Mouse (Mus musculus) limb, embryonic 13.5 days (tissue): ENCODE data around the gene Iqce. TPM values are rescaled to one million over a fixed set of nuclear protein-coding genes. Genes with fewer than 3 reads are reported as not detected.

Experiments
- ATAC-seq: fragments of 200-750 bp; cut with Nextera tagmentation; 2 replicates; pipeline ENCODE4 v1.8.0; 2017; ENCODE audit warnings: low read depth, moderate number of reproducible peaks, moderate TSS enrichment; ENCODE audit not compliant: low FRiP score
- H3K27ac ChIP-seq: fragments of 300-500 bp; sonication (generic); 2 replicates; pipeline ENCODE4 v1.5.1; 2015; ENCODE audit warnings: inconsistent platforms, mild to moderate bottlenecking, moderate library complexity
- H3K27me3 ChIP-seq: fragments of 300-500 bp; sonication (generic); 2 replicates; pipeline ENCODE4 v1.6.1; 2015; ENCODE audit warnings: mild to moderate bottlenecking, inconsistent platforms
- H3K36me3 ChIP-seq: fragments of 300-500 bp; sonication (generic); 2 replicates; pipeline ENCODE4 v1.6.1; 2015; ENCODE audit warnings: inconsistent platforms, mild to moderate bottlenecking, moderate library complexity
- H3K4me1 ChIP-seq: fragments of 300-500 bp; sonication (generic); 2 replicates; pipeline ENCODE4 v1.6.1; 2015; ENCODE audit warnings: inconsistent platforms
- H3K4me2 ChIP-seq: fragments of 300-500 bp; sonication (generic); replicated peaks from 2 replicates; pipeline ENCODE4 v1.6.1; 2015; ENCODE audit warnings: inconsistent platforms, mild to moderate bottlenecking, moderate library complexity
- H3K4me3 ChIP-seq: fragments of 300-500 bp; sonication (generic); 2 replicates; pipeline ENCODE4 v1.5.1; 2015; ENCODE audit warnings: moderate library complexity, mild to moderate bottlenecking, inconsistent platforms
- H3K9ac ChIP-seq: fragments of 300-500 bp; sonication (generic); 2 replicates; pipeline ENCODE4 v1.6.1; 2015; ENCODE audit warnings: mild to moderate bottlenecking, inconsistent platforms
- H3K9me3 ChIP-seq: fragments of 300-500 bp; sonication (generic); 2 replicates; pipeline ENCODE4 v1.6.1; 2016; ENCODE audit warnings: inconsistent platforms
- WGBS: fragments of 180-500 bp; shearing (Covaris S2); methylation state at CpG from one replicate; pipeline ENCODE4 v1.1.7; 2015; 5-methylcytosine and 5-hydroxymethylcytosine counted together
- polyA plus RNA-seq: library from polyadenylated mRNA; unstranded; fragments of >200 nt; fragmentation: Nextera tagmentation; extraction: Ambion mirVana; gene quantifications from 2 replicates; pipeline ENCODE4 v1.2.1, GENCODE M21; 2015

Iqce gene
- polyA plus RNA-seq, 1 experiment from 2014 or later: 25.2 TPM

DNA sequence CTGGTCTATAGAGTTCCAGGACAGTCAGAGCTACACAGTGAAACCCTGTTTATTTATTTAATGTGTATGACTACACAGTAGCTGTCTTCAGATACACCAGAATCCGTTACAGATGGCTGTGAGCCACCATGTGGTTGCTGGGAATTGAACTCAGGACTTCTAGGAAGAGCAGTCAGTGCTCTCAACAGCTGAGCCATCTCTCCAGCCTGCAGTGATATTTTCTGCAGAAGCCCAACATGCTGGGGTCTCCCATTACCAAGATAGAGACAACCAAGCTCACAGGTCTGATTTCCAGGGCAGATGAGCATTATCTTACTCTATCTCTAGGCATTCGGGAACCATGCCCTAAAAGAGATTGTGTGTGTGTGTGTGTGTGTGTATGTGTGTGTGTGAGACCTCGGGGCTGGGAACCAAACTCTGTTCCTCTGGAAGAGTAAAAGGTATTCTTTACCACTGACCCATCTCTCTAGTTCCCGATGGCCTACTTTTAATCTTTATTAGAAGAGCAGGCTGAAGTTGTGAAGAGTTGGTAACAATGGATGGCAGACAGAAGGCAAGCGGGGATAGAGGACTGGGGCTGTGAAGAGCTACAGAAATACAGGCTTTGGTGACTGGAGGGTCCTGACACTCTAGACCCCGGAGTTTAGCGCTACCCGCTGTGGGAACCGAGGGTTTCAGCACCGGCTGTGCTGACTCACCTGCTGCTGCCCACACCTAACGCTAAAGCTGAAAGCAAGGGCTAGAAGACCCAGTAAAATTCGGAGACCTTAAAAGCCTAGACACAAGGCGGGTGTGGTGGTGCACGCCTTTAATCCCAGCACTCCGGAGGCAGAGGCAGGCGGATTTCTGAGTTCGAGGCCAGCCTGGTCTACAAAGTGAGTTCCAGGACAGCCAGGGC lies 1.6 kb upstream of the Iqce start:
- H3K4me2 ChIP-seq: peak overlapping the region; percentile 55
- ATAC-seq: no peak
- H3K27me3 ChIP-seq: no peaks in the 10 kb centered on the region
- peaks cover 34% of the 10 kb centered on the region for H3K4me1 ChIP-seq
- H3K9me3 ChIP-seq: 0 out of 2 replicates have a peak, but pooled peaks cover 4% of the 10 kb centered on the region
- H3K36me3 ChIP-seq: peaks cover 29% of the 10 kb centered on the region
- peak overlapping the region; percentile 64 for H3K4me3 ChIP-seq
- peak overlapping the region; percentile 87 for H3K27ac ChIP-seq
- WGBS: 36% methylated on average over 17 of the region's 17 CpGs
- no peak overlapping the region; the same call in 1 of the 2 replicates for H3K9ac ChIP-seq

DNA sequence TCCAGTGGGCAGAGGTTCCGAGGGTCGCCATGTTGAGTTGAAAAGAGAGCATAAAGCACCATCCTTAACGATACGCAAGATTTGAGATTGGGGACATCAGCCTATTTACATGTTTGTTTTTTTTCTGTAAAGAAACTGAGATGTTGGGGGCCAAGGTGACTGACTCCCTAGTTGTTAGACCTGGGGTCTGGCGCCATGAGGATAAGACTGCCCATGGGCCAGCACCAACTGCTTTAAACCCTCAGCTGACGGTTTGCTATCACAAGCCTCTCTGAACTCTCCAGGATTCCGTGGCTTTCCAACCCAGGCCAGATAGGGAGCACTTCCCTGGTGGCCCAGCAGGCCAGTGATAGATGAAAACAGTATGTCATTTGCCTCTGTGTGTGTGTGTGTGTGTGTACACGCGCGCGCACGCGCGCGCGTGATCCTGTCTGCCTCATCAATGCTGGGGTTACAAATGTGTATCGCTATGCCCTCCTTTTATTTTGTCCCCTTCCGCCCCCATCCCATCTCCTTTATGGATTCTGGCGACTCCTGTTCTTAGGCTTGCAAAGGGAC lies 519 bp upstream of the Iqce start:
- peak overlapping the region; percentile 87 for H3K27ac ChIP-seq
- H3K9ac ChIP-seq: peak overlapping the region; percentile 90
- peak overlapping the region; percentile 85 for H3K4me2 ChIP-seq
- H3K36me3 ChIP-seq: peaks cover 29% of the 10 kb centered on the region
- no peaks in the 10 kb centered on the region for H3K27me3 ChIP-seq
- H3K9me3 ChIP-seq: no peaks in the 10 kb centered on the region
- ATAC-seq: no peak
- 61% methylated on average over 19 of the region's 19 CpGs for WGBS
- H3K4me1 ChIP-seq: peaks cover 34% of the 10 kb centered on the region
- H3K4me3 ChIP-seq: peak overlapping the region; percentile 83

DNA sequence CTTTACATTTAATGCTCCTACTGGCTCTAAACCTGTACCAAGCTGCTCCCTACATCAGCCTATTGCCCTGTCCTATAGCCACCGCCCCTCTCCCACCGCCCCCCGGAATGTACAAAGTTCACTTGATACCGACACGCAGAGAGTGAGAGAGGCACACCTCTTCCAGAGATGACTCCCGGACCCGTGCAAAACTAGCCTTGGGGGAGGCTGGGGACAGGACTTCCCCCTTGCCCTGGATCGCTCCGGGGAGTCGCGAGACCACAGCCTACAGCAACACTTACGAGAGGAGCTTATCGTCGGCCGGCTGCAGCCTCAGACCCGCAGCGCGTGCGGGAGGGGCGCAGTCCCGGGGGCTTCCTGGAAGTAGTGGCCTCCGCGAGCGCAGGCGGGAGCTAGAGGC lies 517 bp downstream of the Iqce start:
- H3K27ac ChIP-seq: peak overlapping the region; percentile 87
- no peaks in the 10 kb centered on the region for H3K27me3 ChIP-seq
- peaks cover 34% of the 10 kb centered on the region for H3K4me1 ChIP-seq
- H3K9ac ChIP-seq: peak overlapping the region; percentile 90
- peak overlapping the region; percentile 85 for H3K4me2 ChIP-seq
- ATAC-seq: peak; percentile 2; the same call in 1 of the 2 replicates
- no peaks in the 10 kb centered on the region for H3K9me3 ChIP-seq
- H3K4me3 ChIP-seq: peak overlapping the region; percentile 83
- WGBS: under 1% methylated on average over 25 of the region's 25 CpGs
- H3K36me3 ChIP-seq: peaks cover 30% of the 10 kb centered on the region

DNA sequence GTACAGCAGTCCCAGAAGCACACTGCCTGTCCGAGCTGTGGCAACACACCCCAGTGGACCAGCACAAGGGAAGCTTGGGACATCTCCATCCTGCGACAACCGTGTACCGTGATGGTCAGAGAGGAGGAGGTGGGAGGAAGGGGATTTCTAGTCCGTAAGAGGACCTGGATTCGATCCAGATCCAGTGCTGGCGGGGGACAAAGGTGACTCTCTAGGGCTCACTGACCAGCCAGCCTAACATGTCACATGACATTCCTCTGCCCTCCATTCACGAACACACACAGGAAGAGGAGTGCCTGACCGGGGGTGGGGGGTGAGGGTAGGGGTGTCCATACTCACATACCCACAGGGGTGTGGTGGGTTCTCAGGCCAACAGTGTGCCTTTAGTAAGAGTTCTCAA lies 2.4 kb downstream of the Iqce start:
- Histone ChIP-seq H3K27ac (no peak overlapping the region), H3K9me3 (no peaks in the 10 kb centered on the region), H3K4me3 (no peak overlapping the region), H3K4me2 (no peak overlapping the region), H3K4me1 (peaks cover 23% of the 10 kb centered on the region), H3K36me3 (peaks cover 37% of the 10 kb centered on the region), H3K9ac (peak overlapping the region; percentile 8; the same call in 1 of the 2 replicates), H3K27me3 (no peaks in the 10 kb centered on the region)
- ATAC-seq: no peak
- 85% methylated on average over 9 of the region's 9 CpGs for WGBS

DNA sequence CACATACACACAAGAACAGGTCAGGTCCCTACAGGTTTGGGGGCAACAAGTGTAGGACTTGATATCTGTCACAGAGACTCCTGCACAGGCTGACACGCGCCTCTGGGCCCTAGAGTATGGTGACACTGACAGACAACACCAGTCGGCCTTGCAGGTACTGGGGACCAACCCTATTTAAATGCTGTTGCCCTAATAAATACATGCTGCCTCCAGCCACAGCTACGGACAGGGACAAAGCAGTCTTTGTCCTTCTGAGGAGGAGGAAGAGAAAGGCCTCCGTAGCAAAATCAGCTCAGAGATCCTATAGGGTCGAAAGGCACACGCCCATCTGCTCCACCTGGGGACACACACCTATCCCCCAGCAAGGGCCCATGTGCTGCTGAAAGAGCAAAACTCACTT lies 6.2 kb downstream of the Iqce start:
- H3K36me3 ChIP-seq: peaks cover 71% of the 10 kb centered on the region

DNA sequence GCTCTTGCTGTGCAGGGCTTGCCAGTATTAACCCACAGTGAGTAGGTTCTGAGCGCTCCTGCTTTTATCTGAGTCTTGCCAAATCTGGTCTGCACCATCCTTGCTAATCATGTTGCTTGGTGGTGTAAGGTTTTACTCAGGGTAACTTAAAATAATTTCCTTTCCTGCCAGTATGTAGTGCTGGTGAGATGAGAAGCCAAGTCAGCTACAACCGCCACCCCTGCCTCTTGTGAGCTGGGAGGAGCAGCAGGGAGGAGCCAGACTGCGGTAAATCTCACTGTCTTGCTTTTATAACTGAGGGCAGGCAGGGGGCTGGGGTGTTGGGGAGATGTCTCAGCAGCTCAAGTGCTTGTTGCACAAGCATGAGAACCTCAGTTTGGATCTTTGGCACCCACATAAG lies 13.7 kb downstream of the Iqce start:
- ATAC-seq: no peak
- H3K36me3 ChIP-seq: peaks cover 76% of the 10 kb centered on the region

More for the DNA sequence above, 6.2 kb downstream of the Iqce start:
- Histone ChIP-seq H3K4me2 (no peak overlapping the region), H3K27ac (no peak overlapping the region), H3K4me3 (no peak overlapping the region), H3K4me1 (peaks cover 8% of the 10 kb centered on the region), H3K9ac (no peak overlapping the region), H3K27me3 (no peaks in the 10 kb centered on the region), H3K9me3 (no peaks in the 10 kb centered on the region)
- ATAC-seq: no peak
- 83% methylated on average over 7 of the region's 7 CpGs for WGBS

DNA sequence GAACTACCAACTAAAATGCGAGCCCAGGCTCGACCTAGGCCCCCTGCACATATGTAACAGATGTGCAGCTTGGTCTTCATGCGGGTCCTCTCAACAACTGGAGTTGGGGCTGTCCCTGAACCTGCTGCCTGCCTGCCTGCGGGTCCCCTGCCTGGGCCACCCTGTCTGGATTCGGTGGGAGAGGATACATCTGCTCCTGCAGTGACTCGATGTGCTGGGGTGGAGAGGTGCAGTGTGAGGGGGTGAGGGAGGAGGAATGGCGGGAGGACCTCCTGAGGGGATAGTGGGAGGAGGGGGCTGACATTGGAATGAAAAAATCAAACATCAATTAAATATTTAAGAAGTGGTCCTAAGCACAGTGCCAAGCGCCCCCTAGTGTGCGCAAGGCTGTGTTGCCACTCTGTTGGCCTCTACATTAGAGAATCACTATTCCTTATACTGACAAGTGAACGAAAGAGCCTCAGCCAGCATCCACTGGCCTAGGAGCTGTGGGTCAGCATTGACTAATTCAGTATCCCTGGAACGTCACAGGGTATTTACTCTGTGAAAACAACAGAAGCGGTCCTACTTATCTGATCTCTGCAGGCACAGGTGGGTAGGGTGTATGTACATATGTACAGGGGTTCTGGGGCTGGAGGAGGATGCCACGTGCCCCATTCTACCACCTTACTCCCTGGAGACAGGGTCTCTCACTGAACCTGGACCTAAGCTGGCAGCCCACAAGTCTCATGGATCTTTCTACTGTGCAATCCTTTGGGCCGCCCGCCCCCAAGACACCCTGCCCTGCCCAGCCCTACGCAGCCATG lies 17.6 kb downstream of the Iqce start:
- Histone ChIP-seq H3K27me3 (no peaks in the 10 kb centered on the region), H3K9ac (no peak overlapping the region), H3K4me1 (no peaks in the 10 kb centered on the region), H3K9me3 (no peaks in the 10 kb centered on the region), H3K4me2 (no peak overlapping the region), H3K36me3 (peaks cover 60% of the 10 kb centered on the region), H3K4me3 (no peak overlapping the region), H3K27ac (no peak overlapping the region)
- 63% methylated on average over 16 of the region's 16 CpGs for WGBS
- ATAC-seq: 0 out of 2 replicates have a peak, but pooled peaks have one; percentile 21

More for the DNA sequence above, 13.7 kb downstream of the Iqce start:
- Histone ChIP-seq H3K4me3 (no peak overlapping the region), H3K9me3 (no peaks in the 10 kb centered on the region), H3K27me3 (no peaks in the 10 kb centered on the region), H3K4me2 (no peak overlapping the region), H3K27ac (no peak overlapping the region), H3K4me1 (0 out of 2 replicates have a peak, but pooled peaks cover 3% of the 10 kb centered on the region), H3K9ac (no peak overlapping the region)
- whole genome bisulfite sequencing: 76% methylated on average over 3 of the region's 3 CpGs

DNA sequence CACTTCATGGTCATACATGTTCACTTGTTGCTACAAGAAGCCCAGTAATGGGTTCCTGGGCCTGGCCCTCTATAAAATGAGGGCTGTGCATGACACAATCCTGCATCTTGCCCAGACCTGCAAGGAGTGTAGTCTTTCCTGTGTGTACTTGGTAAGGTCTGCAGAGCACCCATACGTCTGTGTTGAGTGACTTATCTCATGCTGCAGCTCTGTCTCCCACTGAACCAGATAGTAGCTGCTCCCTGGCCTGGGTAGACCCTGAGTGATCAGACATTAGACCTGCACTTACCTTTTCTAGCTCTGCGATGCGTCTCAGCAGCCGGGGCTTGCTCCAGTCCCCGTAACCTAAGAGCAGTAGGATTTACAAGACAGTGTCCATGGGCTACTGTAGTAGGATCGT lies 20.1 kb downstream of the Iqce start:
- no peaks in the 10 kb centered on the region for H3K9me3 ChIP-seq
- H3K4me3 ChIP-seq: no peak overlapping the region
- H3K36me3 ChIP-seq: peaks cover 62% of the 10 kb centered on the region
- no peak overlapping the region for H3K4me2 ChIP-seq
- ATAC-seq: no peak
- no peaks in the 10 kb centered on the region for H3K27me3 ChIP-seq
- H3K27ac ChIP-seq: no peak overlapping the region
- WGBS: 93% methylated on average over 6 of the region's 6 CpGs
- no peak overlapping the region for H3K9ac ChIP-seq
- no peaks in the 10 kb centered on the region for H3K4me1 ChIP-seq

DNA sequence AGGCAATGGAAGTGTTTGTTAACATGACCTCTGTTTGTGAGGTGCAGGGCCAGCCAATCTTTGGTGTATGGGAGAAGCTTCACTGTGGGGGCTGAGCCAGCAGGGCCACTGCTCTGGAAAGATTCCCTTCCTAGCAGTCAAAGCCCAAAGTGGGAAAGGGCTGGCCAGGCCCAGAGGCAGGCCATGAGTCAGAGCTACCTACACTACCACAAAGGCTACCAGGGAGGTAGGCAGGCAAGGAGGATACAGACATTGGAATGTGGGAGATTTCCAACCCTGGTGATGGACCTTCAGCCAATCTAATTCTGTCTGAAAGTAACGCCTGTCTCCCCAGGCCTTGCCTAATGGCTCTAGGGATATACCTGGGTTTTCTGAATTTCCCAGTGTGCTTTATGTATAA lies 21.2 kb downstream of the Iqce start:
- Histone ChIP-seq H3K9ac (no peak overlapping the region), H3K4me3 (no peak overlapping the region), H3K4me2 (no peak overlapping the region), H3K4me1 (0 out of 2 replicates have a peak, but pooled peaks cover under 1% of the 10 kb centered on the region), H3K27me3 (no peaks in the 10 kb centered on the region), H3K27ac (no peak overlapping the region), H3K9me3 (no peaks in the 10 kb centered on the region), H3K36me3 (peaks cover 63% of the 10 kb centered on the region)
- 91% methylated on average over 1 of the region's 1 CpGs for WGBS
- ATAC-seq: no peak

DNA sequence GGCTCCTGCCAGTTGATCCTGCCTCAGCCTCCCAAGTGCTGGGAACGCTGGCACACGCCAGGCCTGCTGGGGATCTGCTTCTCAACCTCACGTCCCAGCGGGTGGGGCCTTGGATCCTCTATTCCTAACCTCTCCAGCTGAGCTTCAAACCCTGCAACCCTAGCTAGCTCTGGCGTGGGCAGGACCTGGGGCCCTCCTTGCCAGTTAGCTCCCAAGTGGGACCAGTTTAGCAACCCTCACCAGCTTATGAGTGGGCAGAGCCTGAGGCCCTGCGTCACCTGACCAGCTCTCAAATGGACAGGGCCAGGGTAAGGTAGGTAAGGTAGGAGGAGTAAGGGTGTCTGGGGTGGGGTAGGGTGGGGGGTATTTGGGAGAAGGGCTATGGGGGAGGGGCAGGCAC lies 22.1 kb downstream of the Iqce start:
- no peak for ATAC-seq
- Histone ChIP-seq H3K9ac (no peak overlapping the region), H3K9me3 (no peaks in the 10 kb centered on the region), H3K27me3 (no peaks in the 10 kb centered on the region), H3K4me2 (no peak overlapping the region), H3K4me1 (0 out of 2 replicates have a peak, but pooled peaks cover 8% of the 10 kb centered on the region), H3K27ac (no peak overlapping the region), H3K36me3 (peaks cover 64% of the 10 kb centered on the region), H3K4me3 (no peak overlapping the region)
- 90% methylated on average over 6 of the region's 6 CpGs for WGBS

DNA sequence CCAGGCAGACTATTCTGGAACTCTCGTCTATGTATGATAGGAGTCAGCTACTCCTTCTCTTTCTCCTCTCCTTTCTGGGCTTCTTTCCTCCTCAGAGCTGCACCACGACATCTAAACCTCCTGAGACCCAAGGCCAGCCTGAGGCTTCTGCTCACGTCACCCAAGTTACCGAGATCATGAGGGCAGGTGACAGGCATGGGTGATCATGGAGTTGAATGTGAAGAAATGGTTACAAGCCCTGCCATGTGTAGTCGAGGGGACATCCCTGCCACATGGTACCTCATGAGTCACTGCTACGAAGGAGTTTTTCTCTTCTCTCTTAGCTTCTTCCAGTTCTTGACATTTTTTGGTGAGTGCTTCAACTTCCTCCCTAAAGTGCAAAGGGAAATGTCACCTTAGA lies 25.0 kb downstream of the Iqce start:
- Histone ChIP-seq H3K27me3 (no peaks in the 10 kb centered on the region), H3K4me1 (0 out of 2 replicates have a peak, but pooled peaks cover 12% of the 10 kb centered on the region), H3K9me3 (no peaks in the 10 kb centered on the region), H3K36me3 (peaks cover 73% of the 10 kb centered on the region), H3K27ac (no peak overlapping the region), H3K9ac (no peak overlapping the region), H3K4me2 (no peak overlapping the region), H3K4me3 (no peak overlapping the region)
- no peak for ATAC-seq
- WGBS: 89% methylated on average over 6 of the region's 6 CpGs

DNA sequence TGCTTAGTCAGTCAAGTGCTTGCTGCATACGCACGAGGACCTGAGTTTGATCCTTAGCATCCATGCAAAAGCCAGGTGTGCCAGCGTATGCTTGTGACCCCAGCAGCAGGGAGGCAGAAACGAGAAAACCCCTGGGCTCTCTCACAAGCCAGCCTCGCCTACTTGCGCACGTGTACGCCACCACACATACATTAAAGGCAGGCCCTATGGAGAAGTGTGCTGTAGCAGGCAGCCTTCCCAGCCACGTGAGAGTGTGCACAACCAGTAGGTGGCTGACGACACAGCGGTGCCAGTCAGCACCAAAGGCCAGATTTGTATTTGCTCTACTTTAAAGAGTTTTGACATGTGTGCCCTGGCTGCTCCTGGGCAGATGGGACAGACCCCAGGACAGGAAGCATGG lies 26.5 kb downstream of the Iqce start:
- peak overlapping the region; percentile 22; the same call in 1 of the 2 replicates for H3K27ac ChIP-seq
- no peak overlapping the region for H3K9ac ChIP-seq
- WGBS: 69% methylated on average over 11 of the region's 11 CpGs
- ATAC-seq: no peak
- H3K4me1 ChIP-seq: 0 out of 2 replicates have a peak, but pooled peaks cover 12% of the 10 kb centered on the region
- H3K4me3 ChIP-seq: no peak overlapping the region
- no peak overlapping the region for H3K4me2 ChIP-seq
- H3K27me3 ChIP-seq: no peaks in the 10 kb centered on the region
- no peaks in the 10 kb centered on the region for H3K9me3 ChIP-seq
- H3K36me3 ChIP-seq: peaks cover 79% of the 10 kb centered on the region
